Mouse (Mus musculus) erythroblast, adult 5-6 weeks (primary cell): ENCODE measurements around the gene Cavin1. TPM values are rescaled to one million over a fixed set of nuclear protein-coding genes. Genes with fewer than 3 reads are reported as not detected.

Source experiments
- ATAC-seq: replicated peaks from 2 replicates; pipeline ENCODE4 v1.8.0; 2016; ENCODE audit warnings: moderate number of reproducible peaks, mild to moderate bottlenecking, moderate TSS enrichment, inconsistent platforms; ENCODE audit not compliant: poor library complexity, low FRiP score, severe bottlenecking
- total RNA-seq, 2 experiments: library from RNA; stranded (forward) in 1 of 2; stranded (reverse) in 1 of 2; fragments of 150-400 nt in 1 of 2; fragments of 200-764, 138-1000 nt in 1 of 2; gene quantifications; 2 replicates each; pipeline versions ENCODE4 v1.2.3 to v1.2.4; 2015 to 2017; ENCODE audit warnings: low replicate concordance in 2 of 2

Gene Cavin1
- total RNA-seq, 2 experiments from 2014 or later: not detected

GRCm38 (mm10) chr11:100924386-100924919 lies 46.2 kb downstream of the Cavin1 start:
- ATAC-seq: no peak

GRCm38 (mm10) chr11:100920887-100921624 lies 49.6 kb downstream of the Cavin1 start:
- no peak for ATAC-seq

DNA sequence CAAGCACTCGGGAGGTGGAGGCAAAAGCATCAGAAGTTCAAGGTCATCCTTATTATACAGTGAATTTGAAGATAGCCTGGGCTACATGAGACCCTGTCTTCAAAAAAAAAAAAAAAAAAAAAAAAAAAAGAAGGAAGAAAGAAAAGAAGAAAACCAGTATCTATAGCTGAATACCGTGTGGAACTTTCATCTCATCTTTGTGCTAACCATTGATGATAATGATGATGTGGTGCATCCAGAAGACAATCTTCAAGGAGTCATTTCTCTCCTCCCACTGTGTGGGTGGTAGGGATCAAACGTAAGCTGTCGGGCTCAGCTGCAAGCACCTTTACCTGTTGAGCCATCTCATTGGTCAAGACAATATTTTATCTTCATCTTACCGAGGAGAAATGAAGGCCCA lies 52.7 kb downstream of the Cavin1 start:
- no peak for ATAC-seq

DNA sequence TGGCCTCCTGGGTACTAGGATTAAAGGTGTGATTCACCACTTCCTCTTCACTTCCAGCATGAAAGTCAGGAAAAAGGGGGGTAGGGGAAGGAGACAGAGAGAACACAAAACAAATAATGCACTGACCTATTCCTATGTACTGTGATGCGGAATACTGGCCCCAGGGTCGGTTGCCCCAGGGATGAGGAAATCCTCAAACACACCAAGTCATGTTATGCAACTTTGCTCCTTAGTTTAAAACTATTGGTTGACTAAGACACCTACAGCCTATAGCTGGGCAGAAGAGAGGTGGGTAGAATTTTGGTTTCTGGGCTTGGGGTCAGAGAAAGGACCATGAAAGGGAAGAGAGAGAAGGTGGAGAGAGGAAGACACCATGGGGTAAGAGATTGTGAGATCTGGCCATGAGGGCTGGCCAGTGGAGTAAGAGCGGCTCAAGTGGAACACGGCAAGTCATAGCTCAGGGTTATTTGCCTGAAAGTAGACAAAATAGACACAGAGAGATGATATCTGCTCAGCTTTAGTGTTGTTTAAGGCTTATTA lies 54.2 kb downstream of the Cavin1 start:
- ATAC-seq: no peak

DNA sequence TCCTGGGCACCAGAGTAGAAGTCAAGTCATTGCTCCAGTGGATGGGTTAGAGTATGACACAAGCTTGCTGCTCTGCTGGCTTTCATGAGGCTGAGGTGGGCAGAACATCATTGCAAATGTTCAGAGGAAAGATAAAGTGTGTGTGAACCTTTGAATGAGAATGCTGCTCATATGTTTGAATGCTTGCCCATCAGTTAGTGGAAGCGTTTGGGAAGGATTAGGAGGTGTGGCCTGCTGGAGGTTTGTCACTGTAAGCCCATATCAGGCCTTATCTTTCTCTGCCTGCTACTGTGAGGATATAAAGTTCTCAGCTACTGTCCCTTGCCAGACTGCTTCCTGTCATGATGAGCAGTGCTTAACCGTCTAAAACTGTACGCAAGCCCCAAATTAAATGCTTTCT lies 55.6 kb downstream of the Cavin1 start:
- ATAC-seq: no peak

GRCm38 (mm10) chr11:100914415-100914814 lies 56.3 kb downstream of the Cavin1 start:
- no peak for ATAC-seq

DNA sequence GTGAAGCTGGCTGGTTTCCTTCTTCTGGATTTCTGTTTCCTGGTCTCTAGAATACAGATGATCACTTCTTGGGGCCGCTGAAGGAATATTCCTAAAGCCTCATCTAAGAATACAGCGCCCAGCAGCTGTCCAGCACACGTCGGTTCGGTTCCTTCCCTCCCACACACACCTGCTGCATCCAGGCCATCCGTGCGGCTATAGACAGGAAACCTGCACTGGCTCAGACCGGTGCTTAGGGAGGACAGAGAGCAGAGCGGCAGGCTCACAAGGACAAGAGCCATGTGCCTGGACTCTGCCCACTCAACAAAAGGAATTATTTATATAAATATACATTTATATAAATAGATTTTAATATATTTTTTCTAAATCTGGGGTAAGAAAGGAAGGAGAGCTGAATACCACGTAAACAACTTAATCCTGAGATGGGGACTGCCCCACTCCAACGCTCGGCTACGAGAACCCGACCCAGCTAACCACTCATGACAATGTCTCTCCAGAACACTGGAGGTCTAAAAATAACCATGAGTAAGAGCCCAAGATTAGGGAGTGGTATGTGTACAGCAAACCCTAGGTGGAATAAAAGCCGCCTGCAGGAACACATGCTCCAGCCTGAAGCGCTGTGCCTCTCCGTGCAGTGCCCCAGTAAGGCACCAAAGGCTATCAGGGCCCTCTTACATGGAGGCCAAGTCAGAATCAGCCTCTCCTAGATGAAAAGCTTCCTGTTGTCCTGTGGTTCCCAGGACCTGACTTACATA lies 58.1 kb downstream of the Cavin1 start:
- no peak for ATAC-seq

DNA sequence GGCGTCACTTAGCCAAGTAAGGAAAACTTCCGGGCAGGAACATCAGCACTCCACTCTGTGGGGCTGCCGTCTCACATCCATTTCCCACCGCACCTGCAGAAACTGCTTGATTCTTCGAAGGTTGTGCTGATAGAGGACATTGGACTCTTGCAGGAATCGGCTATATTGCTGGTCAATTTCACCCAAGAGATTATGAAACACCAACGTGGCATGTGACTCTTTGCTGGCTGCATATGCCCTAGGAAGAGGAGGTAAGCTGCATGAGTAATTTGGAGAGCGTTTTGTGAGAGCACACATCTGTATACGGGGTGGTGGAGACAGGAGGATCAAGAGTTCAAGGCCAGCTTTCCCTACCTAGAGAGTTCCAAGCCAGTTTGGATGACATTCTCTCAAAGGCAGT lies 62.1 kb downstream of the Cavin1 start:
- ATAC-seq: no peak

DNA sequence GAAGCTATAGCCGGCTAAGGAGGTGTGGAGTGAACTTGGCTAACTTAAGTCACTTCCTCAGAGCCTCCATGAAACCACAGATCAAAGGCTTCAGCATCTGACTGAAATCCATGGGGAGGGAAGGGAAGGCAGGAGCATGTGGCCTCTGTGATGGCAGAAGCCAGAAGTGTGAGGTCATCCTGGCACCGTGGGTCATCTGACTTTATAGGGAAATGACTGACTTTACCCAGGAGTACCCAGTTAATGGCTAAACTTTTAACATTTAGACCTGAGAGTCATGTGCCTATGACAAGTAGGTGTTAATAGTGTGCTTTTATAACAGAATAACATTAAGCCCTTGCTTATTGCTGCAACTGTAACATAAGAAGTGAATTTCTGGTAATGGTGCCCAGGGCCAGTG lies 62.6 kb downstream of the Cavin1 start:
- no peak for ATAC-seq

DNA sequence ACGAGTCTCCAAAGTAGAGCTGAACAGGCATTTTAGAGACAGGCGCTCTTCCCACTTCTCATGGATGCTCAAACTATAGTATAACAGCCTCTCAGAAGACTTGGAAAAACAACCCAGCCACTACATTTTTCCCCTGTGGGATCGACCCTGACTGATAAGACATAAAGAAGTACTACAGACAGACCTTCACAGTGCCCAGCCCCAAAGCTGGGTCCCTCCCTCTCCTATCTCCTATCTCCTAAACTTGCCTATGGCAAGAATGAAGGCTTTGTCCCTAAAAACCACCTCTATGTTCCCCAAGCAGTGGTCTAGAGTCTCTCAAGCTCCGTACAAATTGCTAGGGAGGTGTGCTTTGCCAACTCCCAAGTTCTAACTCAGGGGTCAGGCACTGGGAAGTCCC lies 63.8 kb downstream of the Cavin1 start:
- no peak for ATAC-seq

Other genes starting within 250 kb of the Cavin1 start
- gene Rab5c, start 232.7 kb downstream of the Cavin1 start, total RNA-seq (2015; ENCODE audit: low replicate concordance): 61.4 and 79.7 TPM in 2 replicates
- gene Rab5c, start 232.7 kb downstream of the Cavin1 start, total RNA-seq (2017; ENCODE audit: low replicate concordance): 52.2 and 70.8 TPM in 2 replicates
- gene Kcnh4, start 210.9 kb downstream of the Cavin1 start, total RNA-seq (2015; ENCODE audit: low replicate concordance): not detected in 2 replicates
- gene Kcnh4, start 210.9 kb downstream of the Cavin1 start, total RNA-seq (2017; ENCODE audit: low replicate concordance): not detected in 2 replicates
- not detected in 2 replicates for gene Hcrt, start 208.0 kb downstream of the Cavin1 start, total RNA-seq (2015; ENCODE audit: low replicate concordance)
- not detected in 2 replicates for gene Hcrt, start 208.0 kb downstream of the Cavin1 start, total RNA-seq (2017; ENCODE audit: low replicate concordance)
- 1.5 and 1.7 TPM in 2 replicates for gene Ghdc, start 199.9 kb downstream of the Cavin1 start, total RNA-seq (2015; ENCODE audit: low replicate concordance)
- gene Ghdc, start 199.9 kb downstream of the Cavin1 start, total RNA-seq (2017; ENCODE audit: low replicate concordance): 1.4 and 2.3 TPM in 2 replicates
- 6.9 and 14.8 TPM in 2 replicates for gene Stat5b, start 120.2 kb downstream of the Cavin1 start, total RNA-seq (2015; ENCODE audit: low replicate concordance)
- 6.7 and 10.3 TPM in 2 replicates for gene Stat5b, start 120.2 kb downstream of the Cavin1 start, total RNA-seq (2017; ENCODE audit: low replicate concordance)
- 4.8 and 7.3 TPM in 2 replicates for gene Stat5a, start 111.5 kb downstream of the Cavin1 start, total RNA-seq (2015; ENCODE audit: low replicate concordance)
- gene Stat5a, start 111.5 kb downstream of the Cavin1 start, total RNA-seq (2017; ENCODE audit: low replicate concordance): 5.7 and 6.5 TPM in 2 replicates
- 16.7 and 43.4 TPM in 2 replicates for gene Stat3, start 31.3 kb downstream of the Cavin1 start, total RNA-seq (2015; ENCODE audit: low replicate concordance)
- 37.8 and 51.4 TPM in 2 replicates for gene Stat3, start 31.3 kb downstream of the Cavin1 start, total RNA-seq (2017; ENCODE audit: low replicate concordance)
- gene Atp6v0a1, start 38.6 kb upstream of the Cavin1 start, total RNA-seq (2015; ENCODE audit: low replicate concordance): 487 and 539 TPM in 2 replicates
- 528 and 748 TPM in 2 replicates for gene Atp6v0a1, start 38.6 kb upstream of the Cavin1 start, total RNA-seq (2017; ENCODE audit: low replicate concordance)
- 3.1 and 3.7 TPM in 2 replicates for gene Naglu, start 99.1 kb upstream of the Cavin1 start, total RNA-seq (2015; ENCODE audit: low replicate concordance)
- 2.0 and 2.8 TPM in 2 replicates for gene Naglu, start 99.1 kb upstream of the Cavin1 start, total RNA-seq (2017; ENCODE audit: low replicate concordance)
- gene Hsd17b1, start 107.5 kb upstream of the Cavin1 start, total RNA-seq (2015; ENCODE audit: low replicate concordance): 2.1 TPM in 1 of 2 replicates, not detected in the other
- gene Hsd17b1, start 107.5 kb upstream of the Cavin1 start, total RNA-seq (2017; ENCODE audit: low replicate concordance): 1.9 TPM in 1 of 2 replicates, not detected in the other
- gene Coasy, start 111.7 kb upstream of the Cavin1 start, total RNA-seq (2015; ENCODE audit: low replicate concordance): 6.7 and 7.5 TPM in 2 replicates
- 3.8 and 9.6 TPM in 2 replicates for gene Coasy, start 111.7 kb upstream of the Cavin1 start, total RNA-seq (2017; ENCODE audit: low replicate concordance)
- 20.5 and 26.9 TPM in 2 replicates for gene Mlx, start 116.4 kb upstream of the Cavin1 start, total RNA-seq (2015; ENCODE audit: low replicate concordance)
- gene Mlx, start 116.4 kb upstream of the Cavin1 start, total RNA-seq (2017; ENCODE audit: low replicate concordance): 18.4 and 23.7 TPM in 2 replicates
- 2.7 and 4.4 TPM in 2 replicates for gene Psmc3ip, start 124.5 kb upstream of the Cavin1 start, total RNA-seq (2015; ENCODE audit: low replicate concordance)
- 4.1 and 13.7 TPM in 2 replicates for gene Psmc3ip, start 124.5 kb upstream of the Cavin1 start, total RNA-seq (2017; ENCODE audit: low replicate concordance)
- gene Retreg3, start 149.0 kb upstream of the Cavin1 start, total RNA-seq (2015; ENCODE audit: low replicate concordance): 35.7 and 40.3 TPM in 2 replicates
- 88.4 and 93.1 TPM in 2 replicates for gene Retreg3, start 149.0 kb upstream of the Cavin1 start, total RNA-seq (2017; ENCODE audit: low replicate concordance)
- 5.6 and 12.5 TPM in 2 replicates for gene Tubg1, start 149.1 kb upstream of the Cavin1 start, total RNA-seq (2015; ENCODE audit: low replicate concordance)
- gene Tubg1, start 149.1 kb upstream of the Cavin1 start, total RNA-seq (2017; ENCODE audit: low replicate concordance): 8.2 and 10.5 TPM in 2 replicates
- not detected in 2 replicates for gene Tubg2, start 185.0 kb upstream of the Cavin1 start, total RNA-seq (2015; ENCODE audit: low replicate concordance)
- not detected in 2 replicates for gene Tubg2, start 185.0 kb upstream of the Cavin1 start, total RNA-seq (2017; ENCODE audit: low replicate concordance)
- gene Cntnap1, start 199.6 kb upstream of the Cavin1 start, total RNA-seq (2015; ENCODE audit: low replicate concordance): 0.58 and 0.63 TPM in 2 replicates
- gene Cntnap1, start 199.6 kb upstream of the Cavin1 start, total RNA-seq (2017; ENCODE audit: low replicate concordance): 0.17 TPM in 1 of 2 replicates, not detected in the other
- not detected in 2 replicates for gene Plekhh3, start 200.5 kb upstream of the Cavin1 start, total RNA-seq (2015; ENCODE audit: low replicate concordance)
- gene Plekhh3, start 200.5 kb upstream of the Cavin1 start, total RNA-seq (2017; ENCODE audit: low replicate concordance): 1.1 TPM in 1 of 2 replicates, not detected in the other
- gene Ccr10, start 204.6 kb upstream of the Cavin1 start, total RNA-seq (2015; ENCODE audit: low replicate concordance): 0.63 TPM in 1 of 2 replicates, not detected in the other
- not detected in 2 replicates for gene Ccr10, start 204.6 kb upstream of the Cavin1 start, total RNA-seq (2017; ENCODE audit: low replicate concordance)